Mouse (Mus musculus) embryonic facial prominence, embryonic 14.5 days (tissue): ENCODE measurements around the gene Klf16. TPM values are rescaled to one million over a fixed set of nuclear protein-coding genes. Genes with fewer than 3 reads are reported as not detected.

Source experiments
- ATAC-seq: fragments of 200-750 bp; cut with Nextera tagmentation; 2 replicates; pipeline ENCODE4 v1.8.0; 2017; ENCODE audit warnings: low read depth, moderate number of reproducible peaks, moderate TSS enrichment
- DNase-seq: peaks from one replicate; pipeline ENCODE4 v3.0.0-alpha.2; 2015; ENCODE audit warnings: low spot score
- H3K27ac ChIP-seq: fragments of 300-500 bp; sonication (generic); replicated peaks from 2 replicates; pipeline ENCODE4 v1.5.1; 2014; ENCODE audit warnings: low read depth, mild to moderate bottlenecking, low read length, moderate library complexity
- H3K27me3 ChIP-seq: fragments of 300-500 bp; sonication (generic); replicated peaks from 2 replicates; pipeline ENCODE4 v1.6.1; 2014; ENCODE audit warnings: low read length; ENCODE audit not compliant: control insufficient read depth, insufficient read depth
- H3K36me3 ChIP-seq: fragments of 300-500 bp; sonication (generic); 2 replicates; pipeline ENCODE4 v1.6.1; 2014; ENCODE audit warnings: low read length, mixed read lengths; ENCODE audit not compliant: control insufficient read depth, insufficient read depth
- H3K4me1 ChIP-seq: fragments of 300-500 bp; sonication (generic); 2 replicates; pipeline ENCODE4 v1.6.1; 2014; ENCODE audit warnings: antibody characterized with exemption, low read length; ENCODE audit not compliant: control insufficient read depth, insufficient read depth
- H3K4me2 ChIP-seq: fragments of 300-500 bp; sonication (generic); 2 replicates; pipeline ENCODE4 v1.6.1; 2014; ENCODE audit warnings: low read depth, mild to moderate bottlenecking, low read length, moderate library complexity, mixed read lengths
- H3K4me3 ChIP-seq: fragments of 300-500 bp; sonication (generic); 2 replicates; pipeline ENCODE4 v1.5.1; 2014; ENCODE audit warnings: low read depth, mild to moderate bottlenecking, low read length
- H3K9ac ChIP-seq: fragments of 300-500 bp; sonication (generic); 2 replicates; pipeline ENCODE4 v1.6.1; 2014; ENCODE audit warnings: low read depth, mild to moderate bottlenecking, low read length, moderate library complexity, mixed read lengths
- H3K9me3 ChIP-seq: fragments of 300-500 bp; sonication (generic); 2 replicates; pipeline ENCODE4 v1.6.1; 2016; ENCODE audit warnings: low read length; ENCODE audit not compliant: control insufficient read depth
- WGBS: fragments of 180-500 bp; shearing (Covaris S2); extraction: QIAGEN DNeasy Blood & Tissue Kit; methylation state at CpG from one replicate; pipeline ENCODE4 v1.1.7; 2014; 5-methylcytosine and 5-hydroxymethylcytosine counted together
- polyA plus RNA-seq: library from polyadenylated mRNA; unstranded; fragments of >200 nt; fragmentation: Nextera tagmentation; extraction: Ambion mirVana; gene quantifications from 2 replicates; pipeline ENCODE4 v1.2.1, GENCODE M21; 2014

The Klf16 gene
- polyA plus RNA-seq, 1 experiment from 2014 or later, result 9.7 TPM

- Histone ChIP-seq H3K9ac (0 out of 2 replicates have a peak overlapping the region, but pooled peaks have one; percentile 25), H3K27ac (no peak overlapping the region)
Observed at GRCm38 (mm10) chr10:80573944-80574343, 3.2 kb downstream of the Klf16 start.

GRCm38 (mm10) chr10:80572477-80572876, 4.6 kb downstream of the Klf16 start:
- ATAC-seq (no peak), DNase-seq (no peak)
- H3K4me3 ChIP-seq, result no peak overlapping the region
- no peaks in the 10 kb centered on the region for H3K9me3 ChIP-seq
- no peak overlapping the region for H3K4me2 ChIP-seq
- no peaks in the 10 kb centered on the region for H3K27me3 ChIP-seq
- no peak overlapping the region for H3K27ac ChIP-seq
- 94% methylated on average over 2 of the region's 2 CpGs for WGBS
- no peak overlapping the region; the same call in 1 of the 2 replicates for H3K9ac ChIP-seq
- H3K4me1 ChIP-seq, result peaks cover 36% of the 10 kb centered on the region
- peaks cover 13% of the 10 kb centered on the region for H3K36me3 ChIP-seq

More at GRCm38 (mm10) chr10:80573944-80574343, 3.2 kb downstream of the Klf16 start:
- WGBS, result 56% methylated on average over 9 of the region's 9 CpGs
- no peak overlapping the region; the same call in 1 of the 2 replicates for H3K4me3 ChIP-seq
- no peak overlapping the region; the same call in 1 of the 2 replicates for H3K4me2 ChIP-seq
- H3K4me1 ChIP-seq, result peaks cover 40% of the 10 kb centered on the region
- H3K9me3 ChIP-seq, result no peaks in the 10 kb centered on the region
- ATAC-seq (no peak), DNase-seq (no peak)
- H3K27me3 ChIP-seq, result no peaks in the 10 kb centered on the region
- no peaks in the 10 kb centered on the region for H3K36me3 ChIP-seq

- Histone ChIP-seq H3K9me3 (no peaks in the 10 kb centered on the region), H3K9ac (peak overlapping the region; percentile 43; the same call in 1 of the 2 replicates), H3K4me3 (peak overlapping the region; percentile 16), H3K4me1 (peaks cover 36% of the 10 kb centered on the region), H3K27me3 (no peaks in the 10 kb centered on the region), H3K27ac (peak overlapping the region; percentile 33; the same call in 1 of the 2 replicates), H3K4me2 (peak overlapping the region; percentile 46), H3K36me3 (peaks cover 16% of the 10 kb centered on the region)
- 16% methylated on average over 30 of the region's 30 CpGs for WGBS
- ATAC-seq, result peak; percentile 6; the same call in 1 of the 2 replicates
- peak; percentile 48 for DNase-seq
Observed at GRCm38 (mm10) chr10:80570871-80571836, 6.0 kb downstream of the Klf16 start.

GRCm38 (mm10) chr10:80570419-80570818, 6.7 kb downstream of the Klf16 start:
- Histone ChIP-seq H3K9me3 (no peaks in the 10 kb centered on the region), H3K4me2 (peak overlapping the region; percentile 46), H3K9ac (no peak overlapping the region), H3K4me1 (peaks cover 29% of the 10 kb centered on the region), H3K27ac (no peak overlapping the region; the same call in 1 of the 2 replicates), H3K36me3 (peaks cover 21% of the 10 kb centered on the region), H3K27me3 (no peaks in the 10 kb centered on the region), H3K4me3 (no peak overlapping the region)
- ATAC-seq, result no peak
- 88% methylated on average over 10 of the region's 10 CpGs for WGBS
- DNase-seq, result no peak

- Histone ChIP-seq H3K4me2 (0 out of 2 replicates have a peak overlapping the region, but pooled peaks have one; percentile 11), H3K4me1 (peaks cover 22% of the 10 kb centered on the region)
- DNase-seq, result peak; percentile 63
Observed at GRCm38 (mm10) chr10:80569664-80570066, 7.5 kb downstream of the Klf16 start.

GRCm38 (mm10) chr10:80568876-80569275, 8.2 kb downstream of the Klf16 start:
- no peak for ATAC-seq
- 91% methylated on average over 24 of the region's 29 CpGs for WGBS

More at GRCm38 (mm10) chr10:80569664-80570066, 7.5 kb downstream of the Klf16 start:
- Histone ChIP-seq H3K27ac (no peak overlapping the region), H3K9me3 (no peaks in the 10 kb centered on the region), H3K9ac (no peak overlapping the region), H3K4me3 (no peak overlapping the region), H3K36me3 (peaks cover 24% of the 10 kb centered on the region), H3K27me3 (no peaks in the 10 kb centered on the region)
- no peak for ATAC-seq
- 30% methylated on average over 10 of the region's 10 CpGs for WGBS

GRCm38 (mm10) chr10:80566375-80567092, 10.6 kb downstream of the Klf16 start:
- Histone ChIP-seq H3K4me2 (no peak overlapping the region), H3K9me3 (no peaks in the 10 kb centered on the region), H3K9ac (no peak overlapping the region), H3K36me3 (peaks cover 24% of the 10 kb centered on the region), H3K27me3 (no peaks in the 10 kb centered on the region), H3K4me1 (peaks cover 17% of the 10 kb centered on the region), H3K27ac (no peak overlapping the region), H3K4me3 (no peak overlapping the region)
- WGBS, result 33% methylated on average over 13 of the region's 17 CpGs
- ATAC-seq (peak; percentile 70), DNase-seq (peak; percentile 81)

More at GRCm38 (mm10) chr10:80568876-80569275, 8.2 kb downstream of the Klf16 start:
- DNase-seq, result no peak
- Histone ChIP-seq H3K4me2 (no peak overlapping the region), H3K4me1 (peaks cover 15% of the 10 kb centered on the region), H3K27me3 (no peaks in the 10 kb centered on the region), H3K36me3 (peaks cover 24% of the 10 kb centered on the region), H3K9ac (no peak overlapping the region), H3K4me3 (no peak overlapping the region), H3K27ac (no peak overlapping the region), H3K9me3 (no peaks in the 10 kb centered on the region)
